Mouse (Mus musculus) adrenal gland (tissue): ENCODE measurements at regions not wholly inside any gene's neighbourhood (a gene's known extent, or its start where the extent isn't known, plus 50 kb on each side); places are given as distances from the start of the nearest gene placed in this dataset.

Experiments
- intact Hi-C: fragments of 180-260 bp; cut with DNase I; formaldehyde crosslinking; loops from one replicate; pipeline ENCODE4 v1.15.1; 2025

DNA sequence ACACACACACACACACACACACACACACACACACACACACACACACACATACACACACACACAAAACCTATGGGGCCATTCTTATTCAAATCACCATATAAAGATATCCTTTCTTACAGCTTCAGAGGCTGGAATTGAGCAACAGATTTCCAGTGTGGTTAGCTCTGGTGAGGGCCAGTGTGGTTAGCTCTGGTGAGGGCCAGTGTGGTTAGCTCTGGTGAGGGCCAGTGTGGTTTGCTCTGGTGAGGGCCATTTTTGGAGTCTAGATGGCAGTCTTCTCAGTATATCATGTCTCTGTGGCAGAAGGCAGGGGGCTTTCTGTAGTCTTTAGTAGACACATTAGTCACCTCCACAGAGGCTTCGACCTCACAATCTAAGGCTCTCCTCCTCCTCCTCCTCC is 191.5 kb upstream of the 9630041A04Rik start:
- intact Hi-C loops = no loop called here

GRCm38 (mm10) chr9:101649816-101650215 is 211.8 kb upstream of the 9630041A04Rik start:
- intact Hi-C loops = no loop called here

GRCm38 (mm10) chr9:101641524-101641923 is 220.1 kb upstream of the 9630041A04Rik start:
- intact Hi-C loops = no loop called here

GRCm38 (mm10) chr9:101640598-101640997 is 221.0 kb upstream of the 9630041A04Rik start:
- intact Hi-C loops = no loop called here

DNA sequence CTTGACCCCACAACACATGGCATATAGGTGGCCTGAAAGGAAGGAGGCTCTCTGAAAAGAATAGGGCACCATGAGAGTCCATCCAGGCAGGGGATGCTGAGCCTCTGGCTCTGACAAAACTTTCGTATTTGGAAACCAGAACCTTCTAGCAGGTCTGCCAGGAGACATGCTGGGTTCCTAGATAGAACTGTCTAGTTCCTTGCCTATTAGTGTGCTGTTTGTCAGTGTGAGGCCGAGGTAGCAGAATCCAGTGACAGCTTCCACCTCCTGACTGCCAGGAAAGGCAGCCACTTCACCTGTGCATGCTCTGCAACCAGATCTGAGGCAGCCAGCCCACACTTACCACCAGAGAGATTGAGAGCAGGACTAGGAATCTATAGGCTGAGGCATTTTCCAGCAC is 245.4 kb upstream of the 9630041A04Rik start:
- intact Hi-C loops = loop anchor here (10.0 kb wide), 1 partner anchor 301 kb away; no protein-coding TSS in a partner anchor

DNA sequence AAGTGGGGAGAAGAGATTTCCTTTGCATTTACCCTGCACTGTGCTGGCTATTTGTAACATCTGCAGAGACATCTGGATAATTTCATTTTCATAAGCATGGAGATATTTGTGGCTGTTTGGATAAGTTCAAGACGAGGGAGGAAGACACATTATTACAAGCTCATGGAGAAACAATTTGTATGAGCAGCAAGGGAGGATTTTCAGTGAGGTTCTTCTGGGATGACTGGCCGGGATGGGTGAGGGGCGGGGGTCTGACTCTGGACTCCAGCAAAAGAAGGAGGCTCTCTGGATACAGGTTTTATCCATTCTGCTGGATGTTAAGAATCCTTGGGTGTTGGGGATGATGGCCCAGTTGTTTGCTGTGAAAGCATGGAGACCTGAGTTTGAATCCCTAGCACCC is 246.5 kb upstream of the 9630041A04Rik start:
- intact Hi-C loops = loop anchor here (10.0 kb wide), 1 partner anchor 300 kb away; no protein-coding TSS in a partner anchor

DNA sequence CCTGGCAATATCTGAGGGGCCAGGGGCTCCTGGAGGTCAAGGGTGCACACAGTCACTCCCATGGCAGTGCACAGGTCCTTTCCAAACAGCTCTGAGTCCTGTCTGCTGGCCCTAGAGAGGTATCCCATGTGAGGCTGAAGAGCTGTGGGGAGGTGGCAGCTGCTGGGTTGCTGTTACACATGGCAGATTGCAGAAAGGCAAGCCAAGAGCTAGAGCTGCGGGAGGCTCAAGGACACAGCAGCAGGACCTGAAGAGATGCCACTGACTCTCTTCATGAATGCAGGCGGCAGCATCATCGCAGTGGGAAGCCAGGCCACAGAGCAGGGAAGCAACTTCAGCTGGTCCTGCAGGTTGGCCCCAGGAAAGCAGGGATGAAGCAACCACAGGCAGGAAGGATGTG is 247.7 kb upstream of the 9630041A04Rik start:
- intact Hi-C loops = loop anchor here (10.0 kb wide), 1 partner anchor 299 kb away; no protein-coding TSS in a partner anchor

GRCm38 (mm10) chr9:101613471-101613870 is 248.2 kb upstream of the 9630041A04Rik start:
- intact Hi-C loops = loop anchor here (10.0 kb wide), 1 partner anchor 299 kb away; no protein-coding TSS in a partner anchor

- intact Hi-C loops = loop anchor here (10.0 kb wide), 1 partner anchor 298 kb away; no protein-coding TSS in a partner anchor
These were observed 248.7 kb upstream of the 9630041A04Rik start for GRCm38 (mm10) chr9:101612971-101613370.

- intact Hi-C loops = loop anchor here (10.0 kb wide), 1 partner anchor 298 kb away; no protein-coding TSS in a partner anchor
These were observed 249.1 kb upstream of the 9630041A04Rik start for GRCm38 (mm10) chr9:101612571-101612970.

- intact Hi-C loops = loop anchor here (10.0 kb wide), 1 partner anchor 297 kb away; no protein-coding TSS in a partner anchor
These were observed 250.2 kb upstream of the 9630041A04Rik start for GRCm38 (mm10) chr9:101611481-101611880.

DNA sequence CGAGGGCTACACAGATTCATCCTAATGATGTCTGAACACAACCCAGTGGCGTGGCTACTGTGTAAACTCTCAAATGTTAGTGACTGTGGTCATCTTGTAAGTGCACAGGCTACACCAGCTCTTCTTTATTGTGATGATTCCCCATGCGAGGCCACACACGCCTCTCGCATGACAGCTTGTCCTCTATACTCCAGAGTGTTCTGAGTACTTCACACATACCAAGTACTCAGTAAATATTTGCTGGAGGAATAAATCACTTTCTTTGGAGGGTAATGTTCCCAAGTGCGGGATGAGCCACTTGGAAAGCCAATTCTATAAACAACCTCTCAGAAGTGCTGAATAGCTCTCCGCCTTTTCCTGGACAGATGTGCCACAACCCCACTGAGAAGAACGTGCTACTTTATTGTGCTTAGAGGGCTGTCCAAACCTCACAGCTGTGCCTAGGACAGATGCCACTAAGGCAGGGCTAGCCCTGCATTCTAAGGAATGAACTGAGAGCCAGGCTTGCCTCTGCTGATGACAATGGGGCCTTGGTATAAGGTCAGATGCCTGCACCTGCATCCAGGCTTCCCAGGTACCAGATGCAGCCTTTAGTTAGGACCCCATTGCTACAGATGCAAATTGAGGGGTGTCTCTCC is 250.7 kb upstream of the 9630041A04Rik start:
- intact Hi-C loops = loop anchor here (10.0 kb wide), 1 partner anchor 296 kb away; no protein-coding TSS in a partner anchor

DNA sequence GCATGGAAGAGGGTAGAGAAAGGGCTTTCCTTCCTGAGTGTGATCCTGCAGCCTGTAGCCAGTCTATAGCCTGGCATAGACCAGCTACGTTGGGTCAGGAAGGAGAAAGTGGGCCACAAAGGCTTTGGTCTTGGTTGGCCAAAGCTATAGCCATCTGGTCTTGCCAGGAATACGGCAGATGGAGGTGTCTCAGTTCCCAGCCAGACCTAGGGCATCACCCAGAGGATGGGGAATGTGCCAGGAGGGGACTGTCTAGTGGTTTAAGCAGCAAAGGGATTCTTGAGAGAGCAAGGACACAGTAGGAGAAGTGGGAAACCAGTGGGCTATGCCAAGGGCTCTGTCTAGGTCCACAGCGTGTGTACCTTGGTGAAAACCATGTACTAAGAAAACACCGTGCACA is 251.3 kb upstream of the 9630041A04Rik start:
- intact Hi-C loops = loop anchor here (10.0 kb wide), 1 partner anchor 296 kb away; no protein-coding TSS in a partner anchor

DNA sequence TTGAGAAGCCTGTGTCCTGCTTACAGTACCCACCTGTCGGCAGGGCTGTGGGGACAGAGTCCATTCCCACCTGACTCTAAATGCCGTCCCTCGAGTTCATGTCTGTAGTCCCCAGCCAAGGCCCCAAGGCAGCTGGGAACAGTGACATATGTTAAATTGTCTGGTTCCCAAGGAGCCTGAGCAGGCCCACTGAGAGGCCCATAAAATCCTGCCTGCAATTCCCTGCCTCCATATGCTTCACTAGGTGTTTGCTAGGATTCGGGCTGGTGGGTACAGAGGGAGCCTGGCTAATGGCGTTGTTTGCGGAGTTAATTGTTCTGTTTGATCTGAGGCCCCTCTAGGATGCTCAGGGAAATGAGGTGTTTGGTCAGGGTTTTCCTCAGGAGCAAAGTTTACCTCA is 258.8 kb upstream of the 9630041A04Rik start:
- intact Hi-C loops = no loop called here

- intact Hi-C loops = no loop called here
These were observed 264.7 kb upstream of the 9630041A04Rik start for GRCm38 (mm10) chr9:101596898-101597297.

DNA sequence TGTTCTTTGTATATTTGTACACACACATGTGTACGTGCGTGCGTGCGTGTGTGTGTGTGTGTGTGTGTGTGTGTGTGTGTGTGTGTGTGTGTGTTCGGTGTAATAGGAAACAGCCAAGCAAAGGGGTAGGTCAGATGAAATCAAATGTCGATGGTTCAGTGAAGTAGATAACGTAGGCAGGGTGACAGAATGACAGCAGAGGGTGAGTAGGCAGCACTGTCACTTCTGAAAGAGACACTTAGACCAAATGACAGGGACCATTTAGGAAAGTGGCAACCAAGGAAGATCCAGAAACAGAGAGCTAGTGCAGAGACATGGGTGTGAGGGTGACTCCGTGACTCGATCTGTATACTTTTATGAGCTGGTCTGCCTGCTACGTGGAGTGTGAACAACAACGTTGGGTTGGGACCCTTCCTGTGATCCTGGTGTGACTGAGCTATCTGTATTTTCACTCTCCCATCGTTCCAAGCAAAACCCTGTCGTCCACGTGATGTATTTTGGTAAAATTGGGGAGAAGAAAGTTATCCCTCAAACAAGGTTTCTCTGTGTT is 266.5 kb upstream of the 9630041A04Rik start:
- intact Hi-C loops = no loop called here

- intact Hi-C loops = no loop called here
These were observed 269.0 kb upstream of the 9630041A04Rik start for GRCm38 (mm10) chr9:101592621-101593020.

- intact Hi-C loops = no loop called here
These were observed 270.0 kb upstream of the 9630041A04Rik start for GRCm38 (mm10) chr9:101591681-101592080.

GRCm38 (mm10) chr9:101590310-101590709 is 271.3 kb upstream of the 9630041A04Rik start:
- intact Hi-C loops = no loop called here

GRCm38 (mm10) chr9:101581064-101581463 is 280.6 kb upstream of the 9630041A04Rik start:
- intact Hi-C loops = no loop called here

- intact Hi-C loops = no loop called here
These were observed 290.9 kb upstream of the 9630041A04Rik start for GRCm38 (mm10) chr9:101570714-101571113.

DNA sequence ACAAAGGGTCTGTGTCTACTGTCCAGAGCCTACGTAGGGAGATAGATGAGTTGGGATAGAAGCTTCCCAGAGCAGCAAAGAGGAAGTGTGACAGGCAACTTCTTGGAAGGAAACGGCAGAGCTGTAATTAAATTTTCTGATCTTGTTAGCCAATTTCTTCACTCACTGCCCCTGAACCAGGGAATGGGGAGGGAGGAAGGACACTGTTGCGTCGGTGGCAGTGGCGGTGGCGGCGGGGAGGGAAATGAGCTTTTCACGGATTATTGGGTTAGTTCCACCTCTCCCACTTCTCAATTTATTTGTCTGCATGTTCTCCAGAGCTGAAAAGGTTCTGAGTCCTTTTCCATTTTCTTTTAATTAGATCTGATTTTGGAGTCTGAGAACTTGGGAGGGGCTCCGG is 298.4 kb upstream of the 9630041A04Rik start:
- intact Hi-C loops = no loop called here

- intact Hi-C loops = no loop called here
These were observed 302.3 kb upstream of the 9630041A04Rik start for GRCm38 (mm10) chr9:101559366-101559765.
